Mouse (Mus musculus): ENCODE measurements at regions not wholly inside any gene's neighbourhood (a gene's known extent, or its start where the extent isn't known, plus 50 kb on each side); places are given as distances from the start of the nearest gene placed in this dataset.

GRCm38 (mm10) chr2:46370949-46371348, 1253.8 kb upstream of the Zeb2 start:
- H3K4me2 ChIP-seq (ENCODE audit: low read depth, low read length) = no peak overlapping the region
- TF ChIP-seq CTCF (IDR thresholded peaks at IDR 0.05; ENCODE audit: low read depth) (no peak), EP300 (IDR thresholded peaks at IDR 0.05; ENCODE audit: low read depth) (no peak)
- DNase-seq (ENCODE audit: low spot score) = no peak
- no peak overlapping the region for H3K4me3 ChIP-seq (ENCODE audit: low read depth, low read length)
- 47% methylated on average over 5 of the region's 5 CpGs for WGBS
- H3K9me3 ChIP-seq (replicated peaks; ENCODE audit: control insufficient read depth, low read length) = no peaks in the 10 kb centered on the region
- ATAC-seq (ENCODE audit: insufficient read depth, low read depth) = no peak
- no peak overlapping the region for H3K27ac ChIP-seq (ENCODE audit: low read depth)
- H3K9ac ChIP-seq (replicated peaks; ENCODE audit: low read depth, low read length) = no peak overlapping the region
- no peaks in the 10 kb centered on the region for H3K27me3 ChIP-seq (ENCODE audit: control insufficient read depth, insufficient read depth, low read length)
- no peaks in the 10 kb centered on the region for H3K4me1 ChIP-seq (ENCODE audit: control insufficient read depth, insufficient read depth)
- H3K36me3 ChIP-seq (replicated peaks; ENCODE audit: control insufficient read depth, insufficient read depth, low read length) = no peaks in the 10 kb centered on the region

GRCm38 (mm10) chr2:46368882-46369281, 1251.7 kb upstream of the Zeb2 start:
- Histone ChIP-seq H3K27me3 (ENCODE audit: control insufficient read depth, insufficient read depth, low read length) (no peaks in the 10 kb centered on the region), H3K4me2 (ENCODE audit: low read depth, low read length) (no peak overlapping the region), H3K4me3 (ENCODE audit: low read depth, low read length) (no peak overlapping the region), H3K9ac (replicated peaks; ENCODE audit: low read depth, low read length) (no peak overlapping the region), H3K36me3 (replicated peaks; ENCODE audit: control insufficient read depth, insufficient read depth, low read length) (no peaks in the 10 kb centered on the region), H3K27ac (ENCODE audit: low read depth) (no peak overlapping the region), H3K4me1 (ENCODE audit: control insufficient read depth, insufficient read depth) (no peaks in the 10 kb centered on the region), H3K9me3 (replicated peaks; ENCODE audit: control insufficient read depth, low read length) (no peaks in the 10 kb centered on the region)
- ATAC-seq (ENCODE audit: insufficient read depth, low read depth) = no peak
- 88% methylated on average over 4 of the region's 4 CpGs for WGBS
- no peak for DNase-seq (ENCODE audit: low spot score)
- TF ChIP-seq CTCF (IDR thresholded peaks at IDR 0.05; ENCODE audit: low read depth) (no peak), EP300 (IDR thresholded peaks at IDR 0.05; ENCODE audit: low read depth) (no peak)

GRCm38 (mm10) chr2:46366135-46366485, 1248.9 kb upstream of the Zeb2 start:
- no peak overlapping the region for H3K27ac ChIP-seq (ENCODE audit: low read depth)
- H3K9me3 ChIP-seq (replicated peaks; ENCODE audit: control insufficient read depth, low read length) = no peaks in the 10 kb centered on the region
- no peak overlapping the region for H3K9ac ChIP-seq (replicated peaks; ENCODE audit: low read depth, low read length)
- WGBS = 77% methylated on average over 3 of the region's 3 CpGs
- no peaks in the 10 kb centered on the region for H3K27me3 ChIP-seq (ENCODE audit: control insufficient read depth, insufficient read depth, low read length)
- ATAC-seq (ENCODE audit: insufficient read depth, low read depth) = no peak
- DNase-seq (ENCODE audit: low spot score) = no peak
- H3K4me1 ChIP-seq (ENCODE audit: control insufficient read depth, insufficient read depth) = no peaks in the 10 kb centered on the region
- TF ChIP-seq EP300 (IDR thresholded peaks at IDR 0.05; ENCODE audit: low read depth) (no peak), CTCF (IDR thresholded peaks at IDR 0.05; ENCODE audit: low read depth) (no peak)
- no peak overlapping the region for H3K4me2 ChIP-seq (ENCODE audit: low read depth, low read length)
- H3K36me3 ChIP-seq (replicated peaks; ENCODE audit: control insufficient read depth, insufficient read depth, low read length) = no peaks in the 10 kb centered on the region
- H3K4me3 ChIP-seq (ENCODE audit: low read depth, low read length) = no peak overlapping the region

GRCm38 (mm10) chr2:46365428-46366134, 1248.4 kb upstream of the Zeb2 start:
- ATAC-seq (ENCODE audit: insufficient read depth, low read depth) = no peak
- H3K9me3 ChIP-seq (replicated peaks; ENCODE audit: control insufficient read depth, low read length) = no peaks in the 10 kb centered on the region
- DNase-seq (ENCODE audit: low spot score) = no peak
- H3K4me2 ChIP-seq (ENCODE audit: low read depth, low read length) = no peak overlapping the region
- H3K27me3 ChIP-seq (ENCODE audit: control insufficient read depth, insufficient read depth, low read length) = no peaks in the 10 kb centered on the region
- no peak overlapping the region for H3K27ac ChIP-seq (ENCODE audit: low read depth)
- H3K4me3 ChIP-seq (ENCODE audit: low read depth, low read length) = no peak overlapping the region
- no peaks in the 10 kb centered on the region for H3K36me3 ChIP-seq (replicated peaks; ENCODE audit: control insufficient read depth, insufficient read depth, low read length)
- WGBS = 71% methylated on average over 4 of the region's 4 CpGs
- no peak for TF ChIP-seq CTCF (IDR thresholded peaks at IDR 0.05; ENCODE audit: low read depth)
- no peak for TF ChIP-seq EP300 (IDR thresholded peaks at IDR 0.05; ENCODE audit: low read depth)
- no peaks in the 10 kb centered on the region for H3K4me1 ChIP-seq (ENCODE audit: control insufficient read depth, insufficient read depth)
- no peak overlapping the region for H3K9ac ChIP-seq (replicated peaks; ENCODE audit: low read depth, low read length)

GRCm38 (mm10) chr2:46360049-46360712, 1243.0 kb upstream of the Zeb2 start:
- Histone ChIP-seq H3K36me3 (replicated peaks; ENCODE audit: control insufficient read depth, insufficient read depth, low read length) (no peaks in the 10 kb centered on the region), H3K4me2 (ENCODE audit: low read depth, low read length) (no peak overlapping the region), H3K4me1 (ENCODE audit: control insufficient read depth, insufficient read depth) (no peaks in the 10 kb centered on the region), H3K27me3 (ENCODE audit: control insufficient read depth, insufficient read depth, low read length) (no peaks in the 10 kb centered on the region), H3K27ac (ENCODE audit: low read depth) (no peak overlapping the region), H3K9ac (replicated peaks; ENCODE audit: low read depth, low read length) (no peak overlapping the region), H3K9me3 (replicated peaks; ENCODE audit: control insufficient read depth, low read length) (no peaks in the 10 kb centered on the region), H3K4me3 (ENCODE audit: low read depth, low read length) (no peak overlapping the region)
- WGBS = 53% methylated on average over 4 of the region's 4 CpGs
- DNase-seq (ENCODE audit: low spot score) (no peak), ATAC-seq (ENCODE audit: insufficient read depth, low read depth) (no peak)
- no peak for TF ChIP-seq CTCF (IDR thresholded peaks at IDR 0.05; ENCODE audit: low read depth)
- TF ChIP-seq EP300 (IDR thresholded peaks at IDR 0.05; ENCODE audit: low read depth) = no peak

- no peaks in the 10 kb centered on the region for H3K9me3 ChIP-seq (replicated peaks; ENCODE audit: control insufficient read depth, low read length)
- H3K4me3 ChIP-seq (ENCODE audit: low read depth, low read length) = no peak overlapping the region
- no peak overlapping the region for H3K27ac ChIP-seq (ENCODE audit: low read depth)
- WGBS = 79% methylated on average over 3 of the region's 3 CpGs
- no peak for TF ChIP-seq CTCF (IDR thresholded peaks at IDR 0.05; ENCODE audit: low read depth)
- TF ChIP-seq EP300 (IDR thresholded peaks at IDR 0.05; ENCODE audit: low read depth) = no peak
- no peaks in the 10 kb centered on the region for H3K27me3 ChIP-seq (ENCODE audit: control insufficient read depth, insufficient read depth, low read length)
- no peak overlapping the region for H3K9ac ChIP-seq (replicated peaks; ENCODE audit: low read depth, low read length)
- no peaks in the 10 kb centered on the region for H3K36me3 ChIP-seq (replicated peaks; ENCODE audit: control insufficient read depth, insufficient read depth, low read length)
- H3K4me2 ChIP-seq (ENCODE audit: low read depth, low read length) = no peak overlapping the region
- no peak for DNase-seq (ENCODE audit: low spot score)
- ATAC-seq (ENCODE audit: insufficient read depth, low read depth) = no peak
- H3K4me1 ChIP-seq (ENCODE audit: control insufficient read depth, insufficient read depth) = no peaks in the 10 kb centered on the region
Observed at GRCm38 (mm10) chr2:46358225-46358624, 1241.0 kb upstream of the Zeb2 start.
